Comparison of ENCODE assay signal across 8 mouse cellular contexts in the genomic region with DNA sequence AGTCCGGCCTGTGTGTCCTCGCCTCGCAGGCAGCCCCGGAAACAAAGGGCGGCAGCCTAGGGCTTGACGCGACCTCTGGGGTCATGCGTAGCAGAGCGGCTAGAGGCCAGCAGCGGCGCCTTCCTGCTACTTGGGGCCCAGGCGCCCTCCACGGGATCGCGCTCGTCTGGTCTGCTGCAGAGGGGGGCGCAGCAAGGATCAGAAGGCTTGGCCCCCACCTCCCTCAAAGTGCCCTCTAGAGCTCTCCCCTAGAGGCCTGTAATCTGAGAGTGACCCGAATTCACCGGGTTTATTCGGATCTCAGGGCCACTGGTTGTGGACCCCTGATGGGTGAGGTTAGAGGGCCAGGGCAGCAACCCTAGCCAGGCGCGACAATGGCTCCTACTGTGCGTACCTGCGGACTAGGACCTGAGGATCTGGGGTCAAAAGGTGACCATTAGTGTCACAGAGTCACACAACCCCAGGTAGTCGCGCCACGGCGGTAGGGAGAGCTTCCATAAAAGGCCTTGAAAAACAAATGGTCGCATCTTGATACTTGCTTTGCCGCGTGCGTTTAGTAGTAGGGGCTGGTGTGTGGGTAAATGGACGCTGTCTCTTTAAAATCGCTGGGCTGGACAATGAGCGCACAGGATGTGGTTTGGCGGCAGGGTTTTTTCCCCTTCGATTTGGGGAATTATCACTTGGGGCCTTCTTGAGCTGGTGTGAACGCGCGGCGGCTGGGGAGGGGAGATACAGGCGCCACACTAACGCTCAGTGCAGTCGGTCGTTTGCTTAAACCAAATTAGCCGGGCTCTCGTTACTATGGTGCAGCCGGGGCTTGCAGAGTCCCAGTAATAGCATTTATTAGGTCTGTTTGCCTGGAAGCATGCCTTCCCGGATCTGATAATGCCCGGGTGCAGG.
DNase-seq lines count a peak whose midpoint lies in the region; ATAC-seq and TF ChIP-seq lines count a peak whose summit lies in the region.

No protein-coding gene starts in this region.

- H3K79me2 ChIP-seq in C2C12 (ENCODE audit: control insufficient read depth, insufficient read depth): peaks cover 26% of the 10 kb centered on the region

- H3K4me1 ChIP-seq in heart, embryonic 13.5 days: peaks cover 60% of the 10 kb centered on the region
- H3K4me1 ChIP-seq in kidney, postnatal 0 days (replicated peaks; ENCODE audit: insufficient read depth, low read length): peaks cover 34% of the 10 kb centered on the region
- peaks cover 45% of the 10 kb centered on the region for H3K4me1 ChIP-seq in liver, postnatal 0 days (ENCODE audit: insufficient read depth)
- H3K4me1 ChIP-seq in neural tube, embryonic 11.5 days (ENCODE audit: control insufficient read depth, insufficient read depth, low read length): peaks cover 54% of the 10 kb centered on the region

- H3K4me3 ChIP-seq in C2C12 (ENCODE audit: insufficient read depth, poor library complexity, severe bottlenecking): peak overlapping the region; percentile 55
- H3K4me3 ChIP-seq in heart, embryonic 13.5 days: peak overlapping the region; percentile 81
- peak overlapping the region; percentile 69 for H3K4me3 ChIP-seq in kidney, postnatal 0 days (replicated peaks; ENCODE audit: low read depth, low read length)
- H3K4me3 ChIP-seq in liver, postnatal 0 days (ENCODE audit: low read depth, low read length): peak overlapping the region; percentile 89
- H3K4me3 ChIP-seq in neural tube, embryonic 11.5 days (ENCODE audit: low read depth, low read length): peak overlapping the region; percentile 90

- peak overlapping the region; percentile 84 for H3ac ChIP-seq in C2C12 (ENCODE audit: control insufficient read depth, insufficient read length, low read depth)

- H3K9me3 ChIP-seq in heart, embryonic 13.5 days: no peaks in the 10 kb centered on the region
- H3K9me3 ChIP-seq in kidney, postnatal 0 days (replicated peaks; ENCODE audit: low read length): no peaks in the 10 kb centered on the region
- no peaks in the 10 kb centered on the region for H3K9me3 ChIP-seq in liver, postnatal 0 days (ENCODE audit: low read length)
- H3K9me3 ChIP-seq in neural tube, embryonic 11.5 days (ENCODE audit: control insufficient read depth, low read length): no peaks in the 10 kb centered on the region

- peak overlapping the region; percentile 92 for H3K4me2 ChIP-seq in heart, embryonic 13.5 days
- H3K4me2 ChIP-seq in kidney, postnatal 0 days (ENCODE audit: low read length): peak overlapping the region; percentile 97
- peak overlapping the region; percentile 93 for H3K4me2 ChIP-seq in liver, postnatal 0 days (ENCODE audit: low read depth, low read length)
- peak overlapping the region; percentile 89 for H3K4me2 ChIP-seq in neural tube, embryonic 11.5 days (ENCODE audit: low read depth)

- H3K79me3 ChIP-seq in C2C12 (ENCODE audit: low read depth): peaks cover 8% of the 10 kb centered on the region

- no peak for ATAC-seq in heart, embryonic 13.5 days (ENCODE audit: extremely low read depth, insufficient number of reproducible peaks, low FRiP score, low TSS enrichment)
- peak; percentile 0 for ATAC-seq in kidney, postnatal 0 days (replicated peaks; ENCODE audit: low FRiP score, low read depth)
- peak; percentile 57 for ATAC-seq in liver, postnatal 0 days
- ATAC-seq in neural tube, embryonic 11.5 days (ENCODE audit: insufficient read depth, low FRiP score, low TSS enrichment): 0 out of 2 replicates have a peak, but pooled peaks have one; percentile 5

- H3K27ac ChIP-seq in heart, embryonic 13.5 days (replicated peaks): peak overlapping the region; percentile 97
- H3K27ac ChIP-seq in kidney, postnatal 0 days: peak overlapping the region; percentile 89
- peak overlapping the region; percentile 96 for H3K27ac ChIP-seq in liver, postnatal 0 days (ENCODE audit: low read depth)
- peak overlapping the region; percentile 99 for H3K27ac ChIP-seq in neural tube, embryonic 11.5 days (ENCODE audit: low read depth, low read length)

- peak; percentile 72 for DNase-seq in R1 (ENCODE audit: low read depth, low spot score)
- peak; percentile 84 for DNase-seq in embryo, embryonic 9.5 days (ENCODE audit: extremely low spot score)
- DNase-seq in kidney, postnatal 0 days (ENCODE audit: low spot score): peak; percentile 85
- DNase-seq in liver, postnatal 0 days: peak; percentile 83
- peak; percentile 80 for DNase-seq in neural tube, embryonic 11.5 days (ENCODE audit: low spot score)
- DNase-seq in thymus, postnatal 25 days: peak; percentile 57

- H3K36me3 ChIP-seq in C2C12 (ENCODE audit: control insufficient read depth, insufficient read depth): no peaks in the 10 kb centered on the region
- no peaks in the 10 kb centered on the region for H3K36me3 ChIP-seq in heart, embryonic 13.5 days
- no peaks in the 10 kb centered on the region for H3K36me3 ChIP-seq in kidney, postnatal 0 days (ENCODE audit: insufficient read depth, low read length)
- H3K36me3 ChIP-seq in liver, postnatal 0 days (replicated peaks; ENCODE audit: insufficient read depth, low read length): no peaks in the 10 kb centered on the region
- no peaks in the 10 kb centered on the region for H3K36me3 ChIP-seq in neural tube, embryonic 11.5 days (ENCODE audit: control insufficient read depth, insufficient read depth, low read length)

- TF ChIP-seq EP300 in liver, postnatal 0 days (IDR thresholded peaks at IDR 0.05; ENCODE audit: low read depth): peak; percentile 95

- WGBS in heart, embryonic 13.5 days: 7% methylated on average over 50 of the region's 50 CpGs
- WGBS in kidney, postnatal 0 days: 7% methylated on average over 50 of the region's 50 CpGs
- under 1% methylated on average over 49 of the region's 50 CpGs for WGBS in liver, postnatal 0 days (ENCODE audit: insufficient replicate concordance)
- WGBS in neural tube, embryonic 11.5 days: under 1% methylated on average over 50 of the region's 50 CpGs

- no peak for TF ChIP-seq CTCF in C2C12 (IDR thresholded peaks at IDR 0.05; ENCODE audit: control insufficient read depth, insufficient read depth, insufficient read length)
- no peak for TF ChIP-seq CTCF in kidney, postnatal 0 days (IDR thresholded peaks at IDR 0.05; ENCODE audit: low read depth)
- TF ChIP-seq CTCF in liver, postnatal 0 days (IDR thresholded peaks at IDR 0.05; ENCODE audit: low read depth): peak; percentile 41; the same call in 1 of the 2 replicates

- H3K27me3 ChIP-seq in C2C12 (ENCODE audit: control insufficient read depth, insufficient read depth, insufficient read length): no peaks in the 10 kb centered on the region
- H3K27me3 ChIP-seq in heart, embryonic 13.5 days (replicated peaks): no peaks in the 10 kb centered on the region
- H3K27me3 ChIP-seq in kidney, postnatal 0 days (ENCODE audit: insufficient read depth, low read length): no peaks in the 10 kb centered on the region
- no peaks in the 10 kb centered on the region for H3K27me3 ChIP-seq in liver, postnatal 0 days (ENCODE audit: insufficient read depth, low read length)
- H3K27me3 ChIP-seq in neural tube, embryonic 11.5 days (ENCODE audit: control insufficient read depth, insufficient read depth, low read length): no peaks in the 10 kb centered on the region

- H3K9ac ChIP-seq in heart, embryonic 13.5 days: peak overlapping the region; percentile 95
- peak overlapping the region; percentile 73 for H3K9ac ChIP-seq in kidney, postnatal 0 days (ENCODE audit: low read depth, low read length)
- H3K9ac ChIP-seq in liver, postnatal 0 days (replicated peaks): peak overlapping the region; percentile 90
- H3K9ac ChIP-seq in neural tube, embryonic 11.5 days (ENCODE audit: low read length): peak overlapping the region; percentile 95

TF ChIP-seq in C2C12, 6 proteins besides CTCF, POLR2A, EP300 and RAD21:
- TF ChIP-seq FOSL1 (IDR thresholded peaks at IDR 0.05; ENCODE audit: insufficient read depth, low read length, poor library complexity, severe bottlenecking) (no peak), USF1 (IDR thresholded peaks at IDR 0.05; ENCODE audit: low read depth) (no peak), MYOD1 (IDR thresholded peaks at IDR 0.05; ENCODE audit: control insufficient read depth, insufficient read length, low read depth) (no peak), MAX (IDR thresholded peaks at IDR 0.05) (no peak), CEBPB (IDR thresholded peaks at IDR 0.05; ENCODE audit: low read depth) (no peak)
